Mouse (Mus musculus): ENCODE data around the gene Tmtc1. TPM values are rescaled to one million over a fixed set of nuclear protein-coding genes. Genes with fewer than 3 reads are reported as not detected.

Tmtc1 gene
- total RNA-seq, 4 experiments from 2014 or later: 86.3 to 134 (median 102) TPM

DNA sequence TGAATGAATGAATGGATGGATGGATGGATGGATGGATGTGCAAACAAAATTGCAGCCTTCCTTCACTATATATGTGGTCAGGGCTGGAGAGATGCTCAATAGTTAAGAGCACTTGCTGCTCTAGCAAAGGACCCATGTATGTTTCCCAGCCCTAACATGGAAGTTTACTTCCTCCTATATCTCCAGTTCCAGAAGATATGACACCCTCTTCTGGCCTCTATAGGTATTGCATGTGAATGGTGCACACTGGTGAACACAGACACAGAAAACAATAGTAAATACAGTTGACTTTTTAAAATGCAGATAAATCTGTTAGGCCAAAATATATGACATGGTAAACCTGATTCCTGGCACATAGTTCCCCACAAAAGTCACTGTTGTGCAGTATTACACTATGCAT, 73.0 kb downstream of the Tmtc1 start:
- DNase-seq (ENCODE audit: low spot score): no peak

DNA sequence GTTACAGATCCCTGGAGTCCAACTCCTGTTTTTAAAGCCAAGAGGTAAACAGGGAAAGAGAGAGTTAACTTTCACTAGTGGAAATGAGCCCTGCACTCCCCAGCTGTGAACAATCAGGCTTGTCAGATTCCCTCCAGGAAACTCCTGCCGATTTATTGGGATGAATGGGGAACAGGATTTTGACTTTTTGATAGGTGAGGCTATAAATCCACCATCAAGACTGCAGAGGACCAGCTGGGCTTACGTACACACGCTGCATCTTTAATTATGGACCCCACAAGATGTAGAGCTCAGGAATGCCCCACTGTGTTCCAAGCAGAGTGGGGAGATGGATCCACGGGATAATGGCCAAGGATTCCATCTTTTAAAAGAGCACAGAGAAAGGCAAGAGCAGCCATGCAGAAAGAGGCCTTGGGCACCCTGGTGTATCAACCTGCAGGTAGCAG, 77.1 kb downstream of the Tmtc1 start:
- no peak for DNase-seq (ENCODE audit: low spot score)

DNA sequence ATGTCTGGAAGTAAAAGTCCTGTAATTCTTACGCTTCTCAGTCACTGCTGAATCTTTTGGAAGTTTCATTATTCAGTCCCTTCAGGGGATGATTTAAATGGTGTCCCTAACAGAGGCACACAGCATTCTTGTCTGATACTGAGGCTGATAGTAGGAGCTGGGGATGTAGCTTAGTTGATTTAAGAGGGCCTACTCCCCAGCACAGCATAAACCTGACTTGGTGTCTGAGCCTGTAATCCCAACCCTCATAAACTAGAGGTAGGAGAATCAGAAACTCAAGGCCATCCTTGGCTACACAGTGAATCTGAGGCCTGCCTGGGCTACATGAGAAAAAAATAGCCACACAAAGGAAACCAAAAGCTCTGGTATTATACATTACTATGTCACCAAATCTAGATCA, 77.6 kb downstream of the Tmtc1 start:
- DNase-seq (ENCODE audit: low spot score): no peak

DNA sequence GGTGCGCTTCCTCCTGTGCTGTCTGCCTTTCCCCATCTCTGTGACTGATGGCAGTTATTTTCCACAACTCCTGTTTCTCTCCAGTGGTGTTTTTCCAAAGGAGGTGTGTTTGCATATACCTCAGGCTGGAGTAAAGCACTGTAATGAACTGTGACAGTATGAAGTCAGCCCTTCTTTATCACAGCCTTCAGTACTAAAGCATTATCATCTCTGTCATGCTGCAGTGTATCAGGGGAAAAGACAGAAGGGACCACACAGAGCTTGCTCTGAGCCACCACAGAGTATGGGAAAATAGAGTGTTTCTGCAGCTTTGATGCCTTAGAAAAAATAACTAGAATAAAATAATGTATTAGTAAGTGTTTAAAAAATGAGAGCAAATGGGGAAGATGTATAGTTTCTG, 81.0 kb downstream of the Tmtc1 start:
- no peak for DNase-seq (ENCODE audit: low spot score)

DNA sequence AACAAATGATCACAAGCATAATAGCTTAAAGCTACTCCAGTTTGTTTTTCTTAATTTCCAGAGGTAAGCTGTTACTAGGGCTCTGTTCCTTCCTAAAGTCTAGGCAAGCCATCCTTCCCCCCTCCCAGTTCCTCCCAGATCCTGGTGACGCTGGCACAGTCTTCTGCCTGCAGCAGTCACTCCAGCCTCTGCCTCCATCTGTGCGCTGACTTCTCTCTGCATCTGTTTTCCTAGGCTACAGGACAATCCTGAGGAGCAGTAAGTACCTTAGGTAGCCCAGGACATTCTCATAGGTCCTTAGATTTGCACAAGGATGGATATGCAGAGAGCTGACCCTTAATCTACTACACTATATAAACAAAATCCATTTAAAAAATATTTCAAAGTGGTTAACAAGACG, 81.7 kb downstream of the Tmtc1 start:
- DNase-seq (ENCODE audit: low spot score): no peak

DNA sequence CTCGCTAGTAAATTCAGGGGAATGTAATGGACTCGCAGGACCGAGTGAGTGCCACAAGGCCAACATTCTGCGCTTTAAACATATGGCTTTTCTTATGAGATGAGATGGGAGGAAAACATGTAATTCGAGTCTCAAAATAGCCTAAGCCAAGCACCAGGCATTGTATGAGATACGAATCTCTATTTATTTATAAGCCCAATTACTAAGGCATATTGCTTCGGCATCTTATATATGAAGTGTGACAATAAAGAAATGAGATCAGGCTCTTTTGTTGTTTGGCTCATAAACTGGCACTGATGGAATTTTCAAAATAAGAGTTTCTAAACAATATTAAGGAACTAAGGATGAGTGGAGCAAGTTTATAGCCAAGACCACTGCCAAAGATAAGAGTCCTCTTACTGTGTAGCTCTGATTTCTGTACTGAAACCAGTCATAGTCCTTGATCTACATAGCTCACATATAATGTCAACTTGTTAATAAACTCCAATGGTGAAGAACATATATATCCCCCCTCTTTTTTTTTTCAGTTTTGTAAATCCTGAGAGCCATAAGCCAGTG, 84.8 kb downstream of the Tmtc1 start:
- DNase-seq (ENCODE audit: low spot score): no peak

DNA sequence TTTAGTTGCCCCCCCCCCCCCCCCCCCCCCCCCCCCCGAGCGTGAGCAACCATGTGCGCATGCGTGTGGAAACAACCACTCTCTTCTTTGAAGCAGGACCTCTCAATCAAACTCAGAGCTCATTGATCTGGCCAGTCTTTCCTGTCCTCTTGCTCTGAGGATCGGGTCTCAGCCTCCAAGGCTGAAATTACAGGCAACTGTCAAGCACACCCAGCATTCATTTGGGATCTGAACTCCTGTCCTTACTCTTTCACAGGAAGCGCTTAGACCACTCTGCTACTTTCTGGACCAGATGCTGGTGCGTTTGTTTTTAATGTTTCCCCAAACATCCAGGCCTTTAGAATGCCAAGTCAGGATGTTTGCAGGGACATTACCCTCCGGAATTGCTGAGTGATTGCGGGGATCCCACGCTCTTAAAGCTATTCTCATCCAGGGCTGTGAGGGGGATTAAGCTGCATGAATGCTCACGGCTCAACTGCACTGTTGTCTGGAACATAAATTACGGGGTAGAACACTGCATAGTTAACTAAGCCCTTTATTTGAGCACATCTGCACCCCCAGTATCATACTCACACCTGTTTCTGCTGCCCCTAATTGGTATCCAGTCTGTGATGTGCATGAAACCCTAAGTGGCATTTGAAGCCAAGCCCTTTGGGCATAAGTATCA, 85.5 kb downstream of the Tmtc1 start:
- DNase-seq (ENCODE audit: low spot score): no peak

DNA sequence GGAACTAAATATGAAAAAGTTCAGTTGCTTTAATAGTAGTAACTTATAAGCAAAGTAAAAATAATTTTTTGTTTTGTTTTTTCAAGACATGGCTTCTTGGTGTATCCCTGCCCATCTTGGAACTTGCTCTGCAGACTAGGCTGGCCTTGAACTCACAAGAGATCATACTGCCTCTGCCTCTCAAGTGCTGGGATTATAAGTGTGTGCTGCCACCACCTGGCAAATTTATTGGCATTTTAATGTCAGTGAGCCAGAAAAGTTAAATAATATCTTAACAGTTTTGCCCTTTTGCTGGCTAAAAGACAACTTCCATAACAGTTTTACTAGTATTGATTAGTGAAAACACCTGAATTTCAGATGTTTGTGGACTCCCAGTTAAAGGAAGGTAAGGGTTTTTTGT, 88.0 kb downstream of the Tmtc1 start:
- no peak for DNase-seq (ENCODE audit: low spot score)

DNA sequence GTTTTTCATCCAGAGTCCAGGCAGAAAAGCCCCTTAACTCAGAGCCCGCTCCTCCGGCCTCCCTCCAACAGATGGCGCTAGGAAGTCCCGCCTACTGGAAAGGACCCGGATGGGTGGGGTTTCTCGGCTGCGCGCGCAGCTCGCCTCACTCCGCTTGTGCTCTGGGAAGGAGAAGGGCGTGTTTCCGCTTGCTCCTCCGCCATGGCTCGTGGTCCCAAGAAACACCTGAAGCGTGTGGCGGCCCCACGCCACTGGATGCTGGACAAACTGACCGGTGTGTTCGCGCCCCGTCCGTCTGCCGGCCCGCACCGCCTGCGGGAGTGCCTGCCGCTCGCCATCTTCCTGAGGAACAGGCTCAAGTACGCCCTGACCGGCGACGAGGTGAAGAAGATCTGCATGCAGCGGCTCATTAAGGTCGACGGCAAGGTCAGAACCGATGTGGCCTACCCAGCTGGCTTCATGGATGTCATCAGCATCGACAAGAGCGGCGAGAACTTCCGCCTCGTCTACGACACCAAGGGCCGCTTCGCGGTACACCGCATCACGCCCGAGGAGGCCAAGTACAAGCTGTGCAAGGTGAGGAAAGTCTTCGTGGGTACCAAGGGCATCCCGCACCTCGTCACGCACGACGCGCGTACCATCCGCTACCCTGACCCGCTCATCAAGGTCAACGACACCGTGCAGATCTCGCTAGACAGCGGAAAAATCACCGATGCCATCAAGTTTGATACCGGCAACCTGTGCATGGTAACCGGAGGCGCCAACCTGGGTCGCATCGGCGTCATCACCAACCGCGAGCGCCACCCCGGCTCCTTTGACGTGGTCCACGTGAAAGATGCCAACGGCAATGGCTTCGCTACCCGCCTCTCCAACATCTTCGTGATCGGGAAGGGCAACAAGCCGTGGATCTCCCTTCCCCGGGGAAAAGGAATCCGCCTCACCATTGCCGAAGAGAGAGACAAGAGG, 89.4 kb downstream of the Tmtc1 start:
- DNase-seq (ENCODE audit: low spot score): peak; percentile 38

DNA sequence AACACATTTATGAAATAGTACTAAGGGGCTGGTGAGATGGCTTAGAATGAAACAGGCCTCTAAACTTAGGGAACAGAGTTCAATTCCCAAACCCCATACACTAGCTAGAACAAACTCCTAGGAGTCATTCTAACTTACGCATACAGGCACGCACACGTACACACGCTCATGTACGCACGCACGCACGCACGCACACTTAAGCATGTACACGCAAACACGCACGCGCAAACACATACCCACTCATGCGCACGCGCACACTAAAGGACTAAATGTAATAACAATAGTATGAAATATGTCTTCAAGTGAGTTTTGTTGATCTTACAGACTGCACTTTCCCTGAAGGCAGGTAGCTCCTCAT, 90.1 kb downstream of the Tmtc1 start:
- DNase-seq (ENCODE audit: low spot score): no peak

DNA sequence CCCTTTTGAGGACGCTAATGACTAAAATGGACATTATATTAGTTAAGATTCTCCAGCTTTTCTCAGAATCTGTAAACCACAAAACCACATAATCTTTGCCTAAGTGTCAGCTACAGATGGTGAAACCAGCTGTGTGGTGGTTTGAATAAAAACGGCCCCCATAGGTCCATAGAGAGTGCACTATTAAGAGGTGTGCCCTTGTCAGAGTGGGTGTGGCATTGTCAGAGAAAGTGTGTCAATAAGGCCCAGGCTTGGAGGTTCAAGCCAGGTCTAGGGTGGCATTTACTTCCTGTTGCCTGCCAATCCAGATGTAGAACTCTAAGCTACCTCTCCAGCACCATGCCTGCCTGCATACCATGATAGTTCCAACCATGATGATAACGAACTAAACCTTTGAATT, 99.2 kb downstream of the Tmtc1 start:
- DNase-seq (ENCODE audit: low spot score): no peak

DNA sequence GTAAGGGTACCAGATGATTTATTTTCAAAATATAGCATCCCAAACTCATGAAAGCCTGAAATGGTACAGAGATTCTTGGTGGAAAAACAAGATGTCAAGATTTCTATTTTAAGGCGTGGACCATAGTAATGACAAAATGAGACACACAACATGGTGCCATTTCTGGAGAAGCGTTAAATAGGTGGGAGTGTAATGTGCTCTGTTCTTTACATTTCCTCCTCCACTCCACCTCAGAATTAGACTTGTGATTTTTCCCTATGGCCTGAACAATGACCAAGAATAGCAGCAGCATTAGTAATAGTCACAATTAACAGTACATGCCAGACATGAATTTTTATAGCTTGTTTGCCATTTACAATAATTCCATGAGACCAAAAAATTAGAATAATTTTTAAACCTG, 102.0 kb downstream of the Tmtc1 start:
- DNase-seq (ENCODE audit: low spot score): no peak

DNA sequence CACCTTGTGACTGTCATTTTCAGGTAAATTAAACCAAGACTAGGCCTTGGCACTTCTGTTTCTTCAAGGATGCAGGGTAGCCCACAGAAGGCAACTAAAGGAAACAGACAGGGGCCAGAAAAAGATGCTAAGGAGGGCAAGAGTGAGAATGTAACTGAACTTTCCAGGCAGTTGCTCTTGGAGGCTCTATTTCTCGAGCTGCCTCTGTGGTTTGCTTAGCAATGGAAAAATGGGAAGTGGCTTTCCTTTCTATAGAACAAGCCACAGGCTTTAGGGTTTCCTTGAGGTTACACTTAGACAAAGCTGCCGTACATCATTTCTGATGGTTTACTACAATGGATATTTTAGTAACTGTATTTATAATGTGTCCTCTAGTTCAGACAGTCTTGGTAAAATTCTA, 102.4 kb downstream of the Tmtc1 start:
- no peak for DNase-seq (ENCODE audit: low spot score)

DNA sequence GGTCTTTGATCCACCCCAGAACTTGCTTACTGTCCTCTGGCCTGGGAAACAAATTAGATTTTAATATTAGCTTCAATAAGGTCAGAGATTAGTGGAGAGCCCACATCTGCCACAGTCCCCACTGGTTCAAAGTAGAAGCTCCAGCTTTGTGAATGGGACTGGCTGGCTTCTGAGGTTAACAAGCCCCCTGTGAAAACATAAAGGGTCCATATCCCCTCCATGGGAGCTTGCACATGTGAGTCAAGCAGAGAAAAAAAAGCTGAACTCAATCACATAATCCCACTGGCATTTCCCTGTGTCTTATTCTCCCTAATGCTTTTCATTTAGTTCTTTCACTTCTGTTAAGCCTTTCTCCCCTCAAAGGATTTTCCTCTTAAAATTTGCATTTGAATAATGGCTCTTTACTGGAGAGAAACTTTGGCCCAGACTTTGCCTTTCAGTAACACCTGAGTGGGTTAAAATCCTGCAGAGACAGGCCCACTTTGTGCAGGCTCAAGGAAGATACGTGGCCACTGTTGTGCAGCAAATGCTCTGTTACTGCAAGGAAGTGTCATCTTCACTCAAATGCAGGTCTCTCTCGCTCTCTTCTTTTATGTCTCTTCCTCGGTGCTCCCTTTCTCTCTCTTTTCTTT, 105.7 kb downstream of the Tmtc1 start:
- no peak for DNase-seq (ENCODE audit: low spot score)

DNA sequence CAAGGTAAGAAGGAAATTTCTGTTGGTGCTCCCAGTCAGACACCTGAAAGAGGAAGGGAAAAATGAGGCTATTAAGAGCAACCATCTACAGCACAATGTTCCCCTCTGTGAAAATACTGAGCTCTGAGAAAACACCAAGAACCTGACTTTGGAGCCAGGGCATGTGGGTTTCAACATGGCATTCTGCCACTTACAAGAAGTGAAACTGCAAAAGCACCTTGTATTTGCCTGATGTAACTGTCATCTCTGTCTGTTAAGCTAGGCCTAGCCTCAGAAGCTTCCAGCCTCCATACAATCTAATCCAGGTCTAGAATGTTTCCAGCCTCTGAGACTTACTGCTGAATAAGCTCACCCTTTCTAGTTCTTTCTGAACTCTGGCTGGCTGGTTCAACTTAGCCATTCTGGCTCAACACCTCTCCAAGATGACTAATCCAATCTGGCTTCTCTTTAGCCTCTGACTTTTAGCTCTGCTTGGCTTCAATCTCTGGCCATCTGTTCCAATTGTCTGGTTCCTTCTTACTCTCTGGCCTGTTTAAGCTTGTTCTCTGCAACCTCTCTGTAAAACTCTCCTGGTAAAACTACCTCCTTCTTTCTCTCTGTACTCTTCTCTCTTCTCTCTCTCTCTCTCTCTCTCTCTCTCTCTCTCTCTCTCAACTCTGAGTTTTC, 107.8 kb downstream of the Tmtc1 start:
- peak; percentile 26 for DNase-seq (ENCODE audit: low spot score)

DNA sequence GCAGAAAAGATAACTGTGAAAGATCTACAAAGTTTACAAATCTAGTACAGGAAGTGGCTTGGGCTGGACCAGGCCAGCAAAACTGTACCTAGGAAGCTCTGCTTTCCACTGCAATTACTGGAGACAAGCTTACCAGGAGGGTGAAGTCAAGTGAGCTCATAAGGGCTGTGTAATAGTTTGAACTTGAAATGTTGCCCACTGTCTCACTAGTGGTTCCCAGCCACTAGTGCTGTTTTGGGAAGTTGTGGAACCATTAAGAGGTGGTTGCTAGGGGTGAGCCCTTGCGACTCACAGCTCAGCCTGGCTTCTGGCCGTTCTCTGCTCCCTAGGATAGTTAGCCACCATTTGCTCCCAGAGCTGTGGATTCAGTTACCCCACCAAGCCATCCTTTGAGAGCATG, 112.3 kb downstream of the Tmtc1 start:
- DNase-seq (ENCODE audit: low spot score): no peak

DNA sequence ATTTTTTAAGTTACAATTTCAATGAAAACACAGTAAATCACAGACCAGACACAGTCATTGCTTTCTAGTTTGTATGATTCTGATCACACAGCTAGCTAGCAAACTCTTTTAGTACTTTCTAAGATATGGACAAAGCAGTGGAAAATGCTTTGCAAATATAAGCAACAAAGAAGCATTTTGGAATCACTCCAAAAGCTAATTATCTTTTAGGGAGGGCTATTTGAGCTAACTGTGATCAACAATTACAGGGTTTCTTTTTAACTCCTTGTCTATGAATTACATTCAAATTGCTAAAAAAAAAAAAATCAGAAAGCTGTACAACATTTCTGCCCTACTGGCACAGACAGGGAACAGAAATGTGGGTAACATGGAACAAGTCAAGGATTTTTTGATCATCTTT, 114.2 kb downstream of the Tmtc1 start:
- DNase-seq (ENCODE audit: low spot score): no peak

DNA sequence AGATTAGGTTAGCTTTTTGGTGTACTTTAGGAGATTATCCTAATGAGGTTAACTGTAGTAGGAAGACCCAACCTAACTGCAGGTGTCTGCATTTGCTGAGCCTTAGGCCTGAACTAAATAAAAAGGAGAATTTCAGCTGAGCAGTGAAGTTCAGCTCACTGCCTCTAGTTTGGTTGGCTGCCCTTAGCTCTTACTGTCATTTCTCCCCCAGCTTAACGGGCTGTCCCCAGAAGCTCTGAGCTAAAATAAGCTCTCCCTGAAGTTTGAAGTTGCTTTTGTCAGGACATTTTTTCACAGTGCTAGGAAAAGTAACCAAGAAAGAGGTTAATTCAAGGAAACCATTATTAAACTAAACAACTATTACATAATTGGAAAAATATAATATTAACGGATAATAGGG, 115.3 kb downstream of the Tmtc1 start:
- peak; percentile 17 for DNase-seq (ENCODE audit: low spot score)

DNA sequence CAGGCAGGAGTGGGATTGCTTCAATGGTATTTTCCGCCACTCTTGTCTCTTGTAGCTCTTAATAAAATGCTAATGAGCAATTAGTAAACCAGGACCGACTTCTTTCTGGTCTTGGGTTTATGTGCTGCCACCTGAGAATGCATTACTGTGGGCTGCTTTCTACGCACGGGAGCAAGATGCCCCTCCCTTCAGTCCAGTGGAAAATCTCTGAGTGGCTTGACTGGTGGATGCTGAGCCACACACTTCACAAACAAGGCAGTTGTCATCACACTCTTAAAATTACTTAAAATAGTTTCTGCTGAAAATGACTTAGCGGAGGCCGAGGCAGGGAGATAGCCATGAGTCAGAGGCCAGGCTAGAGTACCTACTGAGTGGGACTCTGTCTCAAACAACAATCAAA, 116.1 kb downstream of the Tmtc1 start:
- no peak for DNase-seq (ENCODE audit: low spot score)

DNA sequence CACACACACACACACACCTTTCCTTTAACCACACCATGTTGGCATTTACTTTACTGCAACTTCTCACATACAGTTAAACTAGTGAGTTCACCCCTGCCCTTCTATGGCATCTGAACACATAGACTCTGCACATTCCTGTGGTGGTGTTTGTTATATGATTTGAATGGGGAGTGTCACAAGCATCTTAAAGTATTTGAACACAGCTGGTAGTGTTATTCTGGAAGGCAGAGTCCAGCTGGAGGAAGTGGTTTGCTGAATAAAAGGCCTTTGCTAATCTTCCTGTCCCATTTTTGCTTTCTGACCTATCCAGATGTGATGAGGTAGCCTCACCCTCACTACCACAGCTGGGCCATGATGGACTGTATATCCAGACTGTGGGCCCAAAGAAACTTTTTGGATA, 125.5 kb downstream of the Tmtc1 start:
- no peak for DNase-seq (ENCODE audit: low spot score)

DNA sequence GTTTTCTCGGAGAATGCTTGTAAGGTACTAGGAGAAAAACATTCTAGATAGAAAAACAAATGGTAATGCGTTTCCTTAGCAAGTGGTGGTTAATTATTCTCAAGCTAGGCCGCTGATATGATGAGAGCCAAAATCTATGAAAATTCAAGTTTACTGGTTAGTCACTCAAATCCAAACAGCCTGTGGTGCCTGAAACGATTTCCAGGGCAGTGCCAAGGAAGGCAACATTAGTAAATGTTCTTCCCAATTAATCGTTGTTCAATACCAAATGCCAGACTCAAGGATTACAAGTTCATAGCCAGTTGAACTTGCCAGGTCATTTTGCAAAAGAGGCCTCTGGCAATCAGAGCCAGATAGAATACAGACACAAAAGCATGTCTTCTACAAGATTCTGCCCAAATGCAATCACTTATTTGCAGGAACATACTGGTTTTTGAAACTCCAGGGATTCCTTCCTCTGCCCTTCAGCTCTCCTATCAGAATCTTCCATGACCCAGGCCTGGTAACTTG, 128.6 kb downstream of the Tmtc1 start:
- DNase-seq (ENCODE audit: low spot score): no peak

DNA sequence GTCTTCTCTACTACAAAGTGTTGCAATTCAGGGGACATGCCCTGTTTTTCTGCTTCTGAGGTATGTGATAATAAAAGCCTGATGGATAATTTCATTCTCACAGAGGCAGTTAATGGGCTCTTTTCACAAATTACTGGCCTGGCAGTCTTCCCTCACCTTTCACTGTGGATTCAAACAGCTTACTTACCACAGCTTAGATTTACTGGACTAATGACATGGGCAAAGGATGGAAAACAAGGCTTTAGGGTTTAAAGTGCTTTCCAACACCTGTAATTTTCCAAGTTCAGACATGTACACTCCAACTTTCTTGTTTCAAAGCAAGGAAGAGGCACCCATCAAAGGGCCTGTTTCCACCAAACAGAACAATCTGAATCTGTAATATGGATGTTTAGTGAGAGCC, 129.1 kb downstream of the Tmtc1 start:
- DNase-seq (ENCODE audit: low spot score): no peak
